Mouse (Mus musculus) gastrocnemius, postnatal 36 days (tissue): ENCODE data around the gene Tctn3. TPM values are rescaled to one million over a fixed set of nuclear protein-coding genes. Genes with fewer than 3 reads are reported as not detected.
"Not testable (repeated sequence)": the region's sequence is repeated elsewhere in the genome, so short reads cannot be mapped to it uniquely, and the experiment has no call there.

Experiments used
- DNase-seq, 2 experiments: peaks; one replicate each; pipeline ENCODE4 v3.0.0; 2022
- intact Hi-C: fragments of 180-260 bp; cut with DNase I; formaldehyde crosslinking; loops from one replicate; pipeline ENCODE4 v1.15.1; 2025
- total RNA-seq, 2 experiments: library from RNA; stranded (reverse); gene quantifications; 2 replicates each; pipeline ENCODE4 v1.2.3; 2021

Tctn3 gene
- total RNA-seq, 2 experiments from 2014 or later: 1.7 to 2.3 TPM

GRCm38 (mm10) chr19:40563880-40564645, 48.0 kb downstream of the Tctn3 start:
- no peak for DNase-seq
- intact Hi-C loops: no loop called here

- intact Hi-C loops, DNase-seq: not testable (repeated sequence)
These were observed 50.5 kb downstream of the Tctn3 start for GRCm38 (mm10) chr19:40561521-40561920.

GRCm38 (mm10) chr19:40556029-40556428, 56.0 kb downstream of the Tctn3 start:
- DNase-seq: no peak
- intact Hi-C loops: no loop called here

- no peak for DNase-seq
- intact Hi-C loops: no loop called here
These were observed 56.9 kb downstream of the Tctn3 start for GRCm38 (mm10) chr19:40555136-40555535.

- DNase-seq: no peak
- intact Hi-C loops: no loop called here
These were observed 57.7 kb downstream of the Tctn3 start for GRCm38 (mm10) chr19:40554343-40554742.

- intact Hi-C loops: no loop called here
- DNase-seq: no peak
These were observed 58.2 kb downstream of the Tctn3 start for GRCm38 (mm10) chr19:40553849-40554248.

- DNase-seq: no peak
- intact Hi-C loops: no loop called here
These were observed 58.8 kb downstream of the Tctn3 start for GRCm38 (mm10) chr19:40553014-40553789.

GRCm38 (mm10) chr19:40549516-40550135, 62.4 kb downstream of the Tctn3 start:
- no peak for DNase-seq
- intact Hi-C loops: no loop called here

GRCm38 (mm10) chr19:40548796-40549515, 63.1 kb downstream of the Tctn3 start:
- intact Hi-C loops: no loop called here
- DNase-seq: no peak

- intact Hi-C loops: no loop called here
- DNase-seq: no peak
These were observed 63.6 kb downstream of the Tctn3 start for GRCm38 (mm10) chr19:40548386-40548785.

Other genes starting within 250 kb of the Tctn3 start
- 100 to 1,000 TPM; 131 to 189 TPM for gene Sorbs1, start 98.5 kb downstream of the Tctn3 start, total RNA-seq
- gene Aldh18a1, start 23.8 kb downstream of the Tctn3 start, total RNA-seq: 1 to 10 TPM; 3.8 to 5.0 TPM
- 10 to 100 TPM in 1 of 2 experiments, 1 to 10 TPM in 1; 8.9 to 12.9 TPM for gene Entpd1, start 133 bp upstream of the Tctn3 start, total RNA-seq
- not detected for gene Cc2d2b, start 136.5 kb upstream of the Tctn3 start, total RNA-seq
- 1 to 10 TPM; 2.4 to 3.3 TPM for gene Ccnj, start 219.0 kb upstream of the Tctn3 start, total RNA-seq